Mouse (Mus musculus) cerebellum, adult (tissue): Measurements from ENCODE around the gene Aoc3.
"Not testable (repeated sequence)": the region's sequence is repeated elsewhere in the genome, so short reads cannot be mapped to it uniquely, and the experiment has no call there.

Experiments
- ATAC-seq: cut with Nextera tagmentation; 2 replicates; pipeline ENCODE4 v1.9.2; 2017; ENCODE audit warnings: mild to moderate bottlenecking, moderate library complexity, mixed read lengths; ENCODE audit not compliant: insufficient number of reproducible peaks, low FRiP score, low TSS enrichment

Aoc3 gene

DNA sequence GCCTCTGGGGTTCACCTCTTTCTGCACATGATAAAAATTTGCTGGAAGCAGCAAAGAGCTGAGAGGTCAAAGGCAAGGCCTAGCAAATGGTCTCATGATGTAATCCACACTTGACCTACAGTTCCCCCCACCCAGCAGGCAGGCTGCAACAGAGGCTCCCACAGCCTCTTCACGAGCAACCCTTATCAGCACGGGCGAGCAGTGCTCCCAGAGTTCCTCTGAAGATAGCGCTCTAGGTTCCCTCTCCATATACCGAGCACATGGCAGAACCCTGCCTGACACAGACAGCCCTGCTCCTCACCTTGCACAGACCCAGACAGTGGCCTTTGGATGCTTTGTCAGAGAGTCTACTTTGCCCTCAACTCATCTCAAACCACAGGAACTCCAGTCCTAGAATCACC, 34.1 kb downstream of the Aoc3 start:
- ATAC-seq, result no peak

DNA sequence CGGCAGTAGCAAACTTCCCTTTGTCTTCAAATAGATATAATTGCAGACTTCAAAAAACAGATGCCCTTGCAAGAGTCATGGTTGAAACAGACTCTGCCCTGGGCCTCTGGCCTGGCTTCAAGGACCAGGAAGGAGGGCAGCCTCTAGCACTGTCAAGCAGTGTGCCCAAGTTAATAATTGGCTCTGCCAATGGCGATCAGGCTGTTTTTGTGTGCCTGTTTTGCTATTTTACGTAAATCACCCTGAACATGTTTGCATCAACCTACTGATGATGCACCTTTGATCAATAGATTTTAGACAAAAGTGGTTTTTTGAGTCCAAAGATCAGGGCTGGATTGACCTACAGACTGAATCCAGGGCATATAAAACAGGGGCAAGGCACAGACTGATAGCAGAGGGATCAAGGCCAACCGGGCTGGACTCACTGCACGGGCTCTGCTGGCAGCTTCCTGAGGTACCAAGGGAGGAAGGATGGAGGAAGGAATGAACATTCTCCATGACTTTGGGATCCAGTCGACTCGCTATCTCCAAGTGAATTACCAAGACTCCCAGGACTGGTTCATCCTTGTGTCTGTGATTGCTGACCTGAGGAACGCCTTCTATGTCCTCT, 37.0 kb downstream of the Aoc3 start, which contains the start of gene G6pc:
G6pc (plus strand) TSS at position 236 of the 610 bp plus-strand sequence.
- no peak for ATAC-seq

DNA sequence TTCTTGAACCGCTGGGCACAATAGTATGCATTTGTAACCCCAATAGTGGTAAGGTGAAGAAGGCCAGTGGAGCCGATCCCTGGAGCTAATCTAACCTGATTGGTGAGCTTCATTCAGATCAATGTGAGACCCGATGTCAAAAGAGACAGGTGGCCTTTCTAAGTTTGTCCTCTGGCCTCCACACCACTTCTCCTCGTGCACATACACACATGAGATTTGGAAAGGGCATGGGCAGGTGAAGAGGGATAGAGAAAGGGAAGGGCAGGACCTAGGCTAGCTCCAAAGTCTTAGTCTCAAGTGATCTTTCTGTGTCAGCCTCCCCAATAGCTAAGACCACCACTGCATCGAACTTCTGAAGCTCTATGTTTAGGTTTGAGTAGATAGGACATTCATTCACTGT, 39.7 kb downstream of the Aoc3 start:
- ATAC-seq, result no peak

DNA sequence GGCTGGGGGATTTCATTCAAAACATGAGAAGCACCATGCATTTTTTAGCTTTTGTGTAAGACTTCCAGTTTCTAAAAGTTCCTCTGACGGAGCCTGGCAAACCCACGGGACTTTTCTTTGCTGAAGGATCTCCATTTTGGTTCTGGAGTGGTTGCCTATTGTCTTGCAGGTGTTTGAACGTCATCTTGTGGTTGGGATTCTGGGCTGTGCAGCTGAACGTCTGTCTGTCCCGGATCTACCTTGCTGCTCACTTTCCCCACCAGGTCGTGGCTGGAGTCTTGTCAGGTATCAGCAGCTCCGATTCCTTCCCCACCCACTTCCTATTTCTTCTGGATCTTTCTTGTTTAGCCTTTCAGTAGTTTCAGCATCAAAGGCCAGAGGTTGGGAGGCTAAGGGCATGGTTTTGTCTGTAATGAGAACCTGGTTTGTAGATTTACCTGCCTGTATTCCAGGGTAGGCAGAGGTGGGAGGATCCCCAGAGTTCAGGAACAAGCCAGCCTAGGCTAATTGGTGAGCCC, 44.1 kb downstream of the Aoc3 start:
- ATAC-seq, result no peak

DNA sequence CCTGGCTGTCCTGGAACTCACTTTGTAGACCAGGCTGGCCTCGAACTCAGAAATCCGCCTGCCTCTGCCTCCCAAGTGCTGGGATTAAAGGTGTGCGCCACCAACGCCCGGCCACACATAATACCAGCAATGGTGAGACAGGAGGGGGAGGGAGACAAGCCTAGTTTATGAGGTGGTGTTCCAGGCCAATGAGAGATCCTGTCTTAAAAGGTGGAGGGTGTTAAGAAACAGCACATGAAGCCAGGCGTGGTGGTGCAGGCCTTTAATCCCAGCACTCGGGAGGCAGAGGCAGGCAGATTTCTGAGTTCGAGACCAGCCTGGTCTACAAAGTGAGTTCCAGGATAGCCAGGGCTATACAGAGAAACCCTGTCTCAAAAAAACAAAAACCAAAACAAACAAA, 47.8 kb downstream of the Aoc3 start:
- ATAC-seq, result not testable (repeated sequence)

DNA sequence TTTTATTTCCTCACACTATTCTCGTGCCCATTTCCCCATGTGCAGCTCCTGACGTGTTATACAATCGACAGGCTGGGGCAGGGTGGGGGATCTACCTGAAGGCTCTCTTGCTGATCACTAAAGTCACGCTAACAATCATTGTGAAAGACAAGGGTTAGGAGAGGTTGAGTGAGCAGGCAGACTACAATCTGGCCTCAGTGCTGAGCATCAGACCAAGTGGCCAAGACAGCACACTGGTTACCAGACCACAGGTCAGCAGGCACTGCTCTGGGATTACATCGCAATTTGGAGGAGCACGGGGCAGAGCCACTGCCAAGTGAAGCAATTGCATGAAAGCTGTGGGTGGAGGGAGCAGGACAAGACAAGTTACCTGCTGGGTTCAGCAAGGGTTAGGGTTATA, 48.5 kb downstream of the Aoc3 start:
- no peak for ATAC-seq

DNA sequence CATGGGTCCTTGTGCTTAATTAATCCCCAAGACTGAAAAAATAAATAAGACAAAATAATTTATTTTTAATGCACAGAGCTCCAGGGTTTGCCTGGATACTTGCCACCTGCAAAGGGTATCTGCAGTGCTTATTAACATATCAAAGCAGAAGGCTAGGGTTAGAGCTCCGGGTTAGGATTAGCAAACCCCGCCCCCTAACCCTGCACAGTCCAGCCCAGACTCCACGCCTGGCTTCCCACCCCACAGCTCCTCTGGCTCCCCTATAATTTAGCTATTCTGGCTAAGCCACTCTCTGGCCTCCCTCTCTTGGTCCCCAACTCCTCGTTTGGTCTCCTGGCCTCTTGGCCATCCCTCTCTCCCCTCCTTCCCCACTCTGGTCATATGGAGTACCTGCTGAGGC, 51.4 kb downstream of the Aoc3 start:
- ATAC-seq, result no peak
